Mouse (Mus musculus): ENCODE measurements around the gene Akap6. TPM values are rescaled to one million over a fixed set of nuclear protein-coding genes. Genes with fewer than 3 reads are reported as not detected.

Akap6 gene
- polyA plus RNA-seq, 2 experiments from 2014 or later, result 0.22 TPM; not detected in 1

GRCm38 (mm10) chr12:53057606-53058005 lies 358.4 kb downstream of the Akap6 start:
- no peak for ATAC-seq

- ATAC-seq, result no peak
Measured at GRCm38 (mm10) chr12:53060903-53061302, 361.7 kb downstream of the Akap6 start.

- ATAC-seq, result no peak
Measured at GRCm38 (mm10) chr12:53061466-53062124, 362.4 kb downstream of the Akap6 start.

- no peak for ATAC-seq
Measured at GRCm38 (mm10) chr12:53063003-53063402, 363.8 kb downstream of the Akap6 start.

GRCm38 (mm10) chr12:53064241-53064760 lies 365.1 kb downstream of the Akap6 start:
- no peak for ATAC-seq

- ATAC-seq, result no peak
Measured at GRCm38 (mm10) chr12:53065031-53065785, 366.0 kb downstream of the Akap6 start.

GRCm38 (mm10) chr12:53066321-53066720 lies 367.1 kb downstream of the Akap6 start:
- no peak for ATAC-seq

GRCm38 (mm10) chr12:53070907-53071306 lies 371.7 kb downstream of the Akap6 start:
- ATAC-seq, result no peak

- ATAC-seq, result no peak
Measured at GRCm38 (mm10) chr12:53076595-53077400, 377.6 kb downstream of the Akap6 start.

- ATAC-seq, result no peak
Measured at GRCm38 (mm10) chr12:53085789-53086188, 386.6 kb downstream of the Akap6 start.

- ATAC-seq, result no peak
Measured at GRCm38 (mm10) chr12:53112276-53112675, 413.1 kb downstream of the Akap6 start.

GRCm38 (mm10) chr12:53119352-53119751 lies 420.2 kb downstream of the Akap6 start:
- no peak for ATAC-seq

- ATAC-seq, result no peak
Measured at GRCm38 (mm10) chr12:53124131-53124530, 424.9 kb downstream of the Akap6 start.

- no peak for ATAC-seq
Measured at GRCm38 (mm10) chr12:53124696-53125095, 425.5 kb downstream of the Akap6 start.

- ATAC-seq, result no peak
Measured at GRCm38 (mm10) chr12:53125286-53125685, 426.1 kb downstream of the Akap6 start.

- ATAC-seq, result no peak
Measured at GRCm38 (mm10) chr12:53134196-53134595, 435.0 kb downstream of the Akap6 start.

GRCm38 (mm10) chr12:53137331-53137730 lies 438.1 kb downstream of the Akap6 start:
- ATAC-seq, result no peak

- no peak for ATAC-seq
Measured at GRCm38 (mm10) chr12:53144122-53144695, 445.0 kb downstream of the Akap6 start.

- no peak for ATAC-seq
Measured at GRCm38 (mm10) chr12:53144760-53145159, 445.6 kb downstream of the Akap6 start.

GRCm38 (mm10) chr12:53145516-53145915 lies 446.3 kb downstream of the Akap6 start:
- no peak for ATAC-seq

GRCm38 (mm10) chr12:53146460-53147050 lies 447.4 kb downstream of the Akap6 start:
- no peak for ATAC-seq

- ATAC-seq, result no peak
Measured at GRCm38 (mm10) chr12:53147696-53148095, 448.5 kb downstream of the Akap6 start.
